ENCODE assay signal across 8 mouse cellular contexts in genomic region chr16:4739994-4740393, GRCm38 (mm10).
"Had no signal": no experiment of that assay in that cellular context is flagged by ENCODE, and none has a peak within 500 bp of the region (broad histone marks: within the 10 kb centered on the region; RNA-seq: fewer than 3 reads in every experiment).

No protein-coding gene starts in this region.

- H3K4me3 ChIP-seq: limb, embryonic 13.5 days; neural tube, embryonic 12.5 days had no signal

- H3K4me2 ChIP-seq: limb, embryonic 13.5 days; neural tube, embryonic 12.5 days had no signal

- H3K4me1 ChIP-seq: limb, embryonic 13.5 days; neural tube, embryonic 12.5 days had no signal

- DNase-seq: kidney, adult 2 months; kidney, postnatal 36 days; left cerebral cortex, postnatal 4 days; midbrain, embryonic 14.5 days; thymus, postnatal 36 days had no signal

- H3K9ac ChIP-seq: limb, embryonic 13.5 days; liver, embryonic 14.5 days; neural tube, embryonic 12.5 days had no signal

- H3K27ac ChIP-seq: limb, embryonic 13.5 days; liver, embryonic 14.5 days; neural tube, embryonic 12.5 days had no signal

- H3K27me3 ChIP-seq: limb, embryonic 13.5 days; neural tube, embryonic 12.5 days had no signal
